Mouse (Mus musculus) megakaryocyte progenitor cell, adult 5-6 weeks (primary cell): ENCODE measurements around the gene Lrp5. TPM values are rescaled to one million over a fixed set of nuclear protein-coding genes. Genes with fewer than 3 reads are reported as not detected.
A peak's percentile ranks its signal among the peaks of the same experiment; 100 is the strongest.

Experiments used
- ATAC-seq: replicated peaks from 2 replicates; pipeline ENCODE4 v1.8.0; 2016; ENCODE audit warnings: mild to moderate bottlenecking, moderate TSS enrichment, inconsistent platforms; ENCODE audit not compliant: poor library complexity
- total RNA-seq, 2 experiments: library from RNA; stranded (forward) in 1 of 2; stranded (reverse) in 1 of 2; fragments of 157-497, 149-512 nt in 1 of 2; fragments of 200-1000 nt in 1 of 2; gene quantifications; 2 replicates each; pipeline versions ENCODE4 v1.2.3 to v1.2.4; 2015 to 2017

The Lrp5 gene
- total RNA-seq, 2 experiments from 2014 or later = 20.3 to 20.4 TPM

- peak; percentile 80 for ATAC-seq
Observed at GRCm38 (mm10) chr19:3562752-3563151, 123.6 kb downstream of the Lrp5 start.

- no peak for ATAC-seq
Observed at GRCm38 (mm10) chr19:3562298-3562697, 124.1 kb downstream of the Lrp5 start.

- ATAC-seq = no peak
Observed at GRCm38 (mm10) chr19:3556169-3556827, 130.1 kb downstream of the Lrp5 start.

GRCm38 (mm10) chr19:3554785-3555184, 131.6 kb downstream of the Lrp5 start:
- ATAC-seq = no peak

GRCm38 (mm10) chr19:3551573-3552159, 134.7 kb downstream of the Lrp5 start:
- no peak for ATAC-seq

- ATAC-seq = no peak
Observed at GRCm38 (mm10) chr19:3550101-3550500, 136.3 kb downstream of the Lrp5 start.

GRCm38 (mm10) chr19:3549263-3549662, 137.1 kb downstream of the Lrp5 start:
- ATAC-seq = no peak

- ATAC-seq = no peak
Observed at GRCm38 (mm10) chr19:3548311-3548710, 138.1 kb downstream of the Lrp5 start.

- no peak for ATAC-seq
Observed at GRCm38 (mm10) chr19:3544995-3545394, 141.4 kb downstream of the Lrp5 start.

GRCm38 (mm10) chr19:3542591-3542990, 143.8 kb downstream of the Lrp5 start:
- no peak for ATAC-seq

- ATAC-seq = peak; percentile 32
Observed at GRCm38 (mm10) chr19:3540997-3541396, 145.4 kb downstream of the Lrp5 start.

- ATAC-seq = peak; percentile 39; the same call in 1 of the 2 replicates
Observed at GRCm38 (mm10) chr19:3540254-3540653, 146.1 kb downstream of the Lrp5 start.

GRCm38 (mm10) chr19:3539456-3539855, 146.9 kb downstream of the Lrp5 start:
- ATAC-seq = no peak

- ATAC-seq = peak; percentile 57
Observed at GRCm38 (mm10) chr19:3537658-3538057, 148.7 kb downstream of the Lrp5 start.

- ATAC-seq = no peak
Observed at GRCm38 (mm10) chr19:3534945-3535344, 151.4 kb downstream of the Lrp5 start.

Other genes with a start within 250 kb of the Lrp5 start
- gene Ppp6r3, start 110.8 kb downstream of the Lrp5 start, total RNA-seq (2015) = 87.2 and 88.0 TPM in 2 replicates
- gene Ppp6r3, start 110.8 kb downstream of the Lrp5 start, total RNA-seq (2017) = 82.1 and 93.0 TPM in 2 replicates
- 12.5 and 12.8 TPM in 2 replicates for gene 1810055G02Rik, start 21.7 kb upstream of the Lrp5 start, total RNA-seq (2015)
- 6.0 and 7.1 TPM in 2 replicates for gene 1810055G02Rik, start 21.7 kb upstream of the Lrp5 start, total RNA-seq (2017)
- gene Kmt5b, start 80.9 kb upstream of the Lrp5 start, total RNA-seq (2015) = 20.1 and 21.9 TPM in 2 replicates
- gene Kmt5b, start 80.9 kb upstream of the Lrp5 start, total RNA-seq (2017) = 29.5 and 42.7 TPM in 2 replicates
- 39.7 and 43.8 TPM in 2 replicates for gene Chka, start 165.2 kb upstream of the Lrp5 start, total RNA-seq (2015)
- gene Chka, start 165.2 kb upstream of the Lrp5 start, total RNA-seq (2017) = 38.2 and 39.8 TPM in 2 replicates
- gene Tcirg1, start 220.6 kb upstream of the Lrp5 start, total RNA-seq (2015) = 122 and 178 TPM in 2 replicates
- gene Tcirg1, start 220.6 kb upstream of the Lrp5 start, total RNA-seq (2017) = 208 and 211 TPM in 2 replicates
- gene Ndufs8, start 226.2 kb upstream of the Lrp5 start, total RNA-seq (2015) = 239 and 257 TPM in 2 replicates
- gene Ndufs8, start 226.2 kb upstream of the Lrp5 start, total RNA-seq (2017) = 65.6 and 86.1 TPM in 2 replicates
- gene Aldh3b1, start 243.2 kb upstream of the Lrp5 start, total RNA-seq (2015) = 5.0 and 6.9 TPM in 2 replicates
- 10.5 and 12.6 TPM in 2 replicates for gene Aldh3b1, start 243.2 kb upstream of the Lrp5 start, total RNA-seq (2017)
- 95.9 and 111 TPM in 2 replicates for gene Unc93b1, start 248.6 kb upstream of the Lrp5 start, total RNA-seq (2015)
- gene Unc93b1, start 248.6 kb upstream of the Lrp5 start, total RNA-seq (2017) = 175 and 202 TPM in 2 replicates